Mouse (Mus musculus): ENCODE measurements around the gene Gm21897.

DNA sequence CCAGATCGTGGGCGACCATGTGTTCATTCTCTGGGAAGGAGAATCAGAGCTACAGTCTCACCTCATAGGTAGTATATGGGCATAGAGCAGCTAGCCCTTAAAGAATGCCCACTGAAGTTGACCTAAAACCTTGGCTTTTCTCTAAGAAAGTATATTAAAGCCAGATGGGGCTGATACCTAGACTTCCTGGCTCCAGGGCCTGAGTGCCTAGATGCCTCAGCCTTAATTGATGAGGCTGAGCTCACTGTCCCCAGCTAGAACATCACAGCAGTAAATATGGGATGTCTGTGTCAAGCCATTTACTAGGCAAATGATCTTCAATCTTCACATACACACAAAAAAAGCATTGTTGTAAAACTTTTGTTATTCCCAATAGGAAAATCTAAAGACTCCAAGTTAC, 32.1 kb downstream of the Gm21897 start:
- TF ChIP-seq EP300 (IDR thresholded peaks at IDR 0.05; ENCODE audit: insufficient read depth, low read depth, low read length) (no peak), POLR2A (IDR thresholded peaks at IDR 0.05; ENCODE audit: insufficient read depth, low read length) (no peak), CTCF (IDR thresholded peaks at IDR 0.05; ENCODE audit: low read depth, low read length) (no peak)

All from ES-Bruce4 (cell line).